Mouse (Mus musculus): ENCODE results near the gene Add3. TPM values are rescaled to one million over a fixed set of nuclear protein-coding genes. Genes with fewer than 3 reads are reported as not detected.

Gene Add3
- total and polyA plus RNA-seq, 3 experiments: 10.9 to 89.2 (median 81.6) TPM

GRCm38 (mm10) chr19:53284268-53285208, 144.3 kb downstream of the Add3 start:
- H3K27me3 ChIP-seq (ENCODE audit: insufficient read depth, low read length): peaks cover 53% of the 10 kb centered on the region
- DNase-seq (ENCODE audit: low spot score) (no peak), ATAC-seq (ENCODE audit: extremely low read depth, insufficient number of reproducible peaks, low FRiP score, poor library complexity, severe bottlenecking) (no peak)
- H3K4me3 ChIP-seq (ENCODE audit: low read depth, low read length): no peak overlapping the region
- H3K36me3 ChIP-seq (replicated peaks): no peaks in the 10 kb centered on the region
- TF ChIP-seq GATA2 (IDR thresholded peaks at IDR 0.05; ENCODE audit: borderline replicate concordance, low read depth, low read length): no peak
- no peaks in the 10 kb centered on the region for H3K9me3 ChIP-seq (replicated peaks)
- H3K4me1 ChIP-seq (ENCODE audit: insufficient read depth, low read depth, low read length): peaks cover 25% of the 10 kb centered on the region

GRCm38 (mm10) chr19:53296331-53297254, 156.3 kb downstream of the Add3 start:
- H3K4me3 ChIP-seq (ENCODE audit: low read depth, low read length): no peak overlapping the region
- H3K9me3 ChIP-seq (replicated peaks): no peaks in the 10 kb centered on the region
- ATAC-seq (ENCODE audit: extremely low read depth, insufficient number of reproducible peaks, low FRiP score, poor library complexity, severe bottlenecking) (no peak), DNase-seq (ENCODE audit: low spot score) (no peak)
- H3K36me3 ChIP-seq (replicated peaks): no peaks in the 10 kb centered on the region
- TF ChIP-seq POLR2AphosphoS5 (IDR thresholded peaks at IDR 0.05; ENCODE audit: insufficient replicate concordance, low read depth, low read length) (no peak), GATA2 (IDR thresholded peaks at IDR 0.05; ENCODE audit: borderline replicate concordance, low read depth, low read length) (no peak), CTCF (IDR thresholded peaks at IDR 0.05; ENCODE audit: low read depth, low read length) (no peak), TAL1 (conservative IDR thresholded peaks at IDR 0.05; ENCODE audit: low read depth, low read length) (no peak), GATA1 (IDR thresholded peaks at IDR 0.05; ENCODE audit: borderline replicate concordance, low read length) (no peak)
- H3K4me1 ChIP-seq (ENCODE audit: insufficient read depth, low read depth, low read length): no peaks in the 10 kb centered on the region
- peaks cover 26% of the 10 kb centered on the region for H3K27me3 ChIP-seq (ENCODE audit: insufficient read depth, low read length)

Other genes with a start within 250 kb of the Add3 start
- 177 and 180 TPM in 2 replicates for gene Xpnpep1, start 100.2 kb upstream of the Add3 start, total RNA-seq (2014; fragmentation: Nextera tagmentation)
- gene Xpnpep1, start 100.2 kb upstream of the Add3 start, total RNA-seq (2017): 308 and 385 TPM in 2 replicates
- 135 and 219 TPM in 2 replicates for gene Xpnpep1, start 100.2 kb upstream of the Add3 start, polyA plus RNA-seq (2012)
- 45.8 and 74.6 TPM in 2 replicates for gene Mxi1, start 170.1 kb downstream of the Add3 start, total RNA-seq (2014; fragmentation: Nextera tagmentation)
- 43.0 and 47.1 TPM in 2 replicates for gene Mxi1, start 170.1 kb downstream of the Add3 start, total RNA-seq (2017)
- 20.5 and 23.4 TPM in 2 replicates for gene Mxi1, start 170.1 kb downstream of the Add3 start, polyA plus RNA-seq (2012)
- gene Gm10197, start 231.3 kb downstream of the Add3 start, total RNA-seq (2014; fragmentation: Nextera tagmentation): not detected in 2 replicates
- 6.6 TPM in 1 of 2 replicates, not detected in the other for gene Gm10197, start 231.3 kb downstream of the Add3 start, total RNA-seq (2017)
- gene Gm10197, start 231.3 kb downstream of the Add3 start, polyA plus RNA-seq (2012): not detected in 2 replicates